Mouse (Mus musculus) myocyte (in vitro differentiated cells): ENCODE measurements at regions not wholly inside any gene's neighbourhood (a gene's known extent, or its start where the extent isn't known, plus 50 kb on each side); places are given as distances from the start of the nearest gene placed in this dataset.

ENCODE experiments used
- MAX ChIP-seq: IDR thresholded peaks from one replicate; pipeline ENCODE4 v1.6.1; 2011; ENCODE audit warnings: low read depth, mild to moderate bottlenecking, control low read depth
- MYOD1 ChIP-seq, 3 experiments: IDR thresholded peaks; one replicate each; pipeline ENCODE4 v1.6.1; 2011; ENCODE audit warnings: control low read depth in 2 of 3, low read depth in 2 of 3, mild to moderate bottlenecking in 2 of 3, moderate library complexity in 1 of 3; ENCODE audit not compliant: insufficient read length in 2 of 3, control insufficient read depth in 1 of 3
- MYOG ChIP-seq, 3 experiments: IDR thresholded peaks; one replicate each; pipeline ENCODE4 v1.6.1; 2011; ENCODE audit warnings: control low read depth in 2 of 3, low read depth in 2 of 3, mild to moderate bottlenecking in 2 of 3; ENCODE audit not compliant: insufficient read length in 2 of 3, control insufficient read depth in 1 of 3, insufficient read depth in 1 of 3
- POLR2A ChIP-seq: IDR thresholded peaks from one replicate; pipeline ENCODE4 v1.6.1; 2011; ENCODE audit warnings: low read depth, mild to moderate bottlenecking, control low read depth, moderate library complexity; ENCODE audit not compliant: insufficient read length
- POLR2AphosphoS2 ChIP-seq: IDR thresholded peaks from one replicate; pipeline ENCODE4 v1.6.1; 2011; ENCODE audit warnings: low read depth, control low read depth; ENCODE audit not compliant: insufficient read length

DNA sequence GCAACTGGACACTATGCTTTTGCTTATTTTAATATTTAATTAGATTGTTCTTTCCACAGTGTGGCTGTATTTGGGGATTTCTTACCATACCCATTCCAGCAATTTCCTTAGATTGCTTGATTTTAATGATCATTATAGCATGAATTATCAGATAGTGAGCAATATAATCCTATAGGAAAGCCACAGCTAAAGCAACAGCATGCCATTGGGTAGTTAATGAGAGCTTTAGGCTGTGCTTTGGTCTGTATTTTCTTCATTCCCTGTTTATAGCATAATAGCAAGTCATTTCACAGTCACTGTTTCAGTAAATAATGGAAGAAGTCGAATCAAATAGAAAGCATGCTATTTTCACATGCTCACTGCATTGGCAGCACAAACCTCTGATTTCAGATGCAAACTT lies 49.9 kb upstream of the Htr1f start:
- TF ChIP-seq POLR2A, result no peak
- TF ChIP-seq MYOD1 (IDR thresholded peaks at IDR 0.05; ENCODE audit: control insufficient read depth in 1 of 3, insufficient read length in 2 of 3, low read depth in 2 of 3), result no peak
- no peak for TF ChIP-seq MYOG (IDR thresholded peaks at IDR 0.05; ENCODE audit: control insufficient read depth in 1 of 3, insufficient read depth in 1 of 3, insufficient read length in 2 of 3, low read depth in 2 of 3)
- TF ChIP-seq POLR2AphosphoS2, result no peak
- no peak for TF ChIP-seq MAX
